Mouse (Mus musculus) small intestine, adult 2 months (tissue): ENCODE results near the gene Cbr3. TPM values are rescaled to one million over a fixed set of nuclear protein-coding genes. Genes with fewer than 3 reads are reported as not detected.
"Not testable (repeated sequence)": the region's sequence is repeated elsewhere in the genome, so short reads cannot be mapped to it uniquely, and the experiment has no call there.

Experiments used
- H3K27ac ChIP-seq: fragments of 200-500 bp; 2 replicates; pipeline ENCODE4 v1.5.1; 2012; ENCODE audit warnings: low read depth, low read length, control low read depth, inconsistent platforms; ENCODE audit not compliant: insufficient read depth
- H3K27me3 ChIP-seq: fragments of 200-500 bp; 2 replicates; pipeline ENCODE4 v1.6.1; 2012; ENCODE audit warnings: mild to moderate bottlenecking, moderate library complexity, low read length, inconsistent platforms; ENCODE audit not compliant: control insufficient read depth, insufficient read depth
- H3K36me3 ChIP-seq: fragments of 200-500 bp; 2 replicates; pipeline ENCODE4 v1.6.1; 2012; ENCODE audit warnings: mild to moderate bottlenecking, low read length, control low read depth, inconsistent platforms; ENCODE audit not compliant: control insufficient read depth, insufficient read depth
- H3K4me1 ChIP-seq: fragments of 200-500 bp; 2 replicates; pipeline ENCODE4 v1.6.1; 2012; ENCODE audit warnings: low read length, inconsistent platforms, mixed read lengths; ENCODE audit not compliant: control insufficient read depth, insufficient read depth, insufficient read length
- H3K4me3 ChIP-seq: fragments of 200-500 bp; 2 replicates; pipeline ENCODE4 v1.5.1; 2012; ENCODE audit warnings: low read depth, mild to moderate bottlenecking, control low read depth, inconsistent platforms, low read length, moderate library complexity
- CTCF ChIP-seq: fragments of 200-500 bp; IDR thresholded peaks from 2 replicates; pipeline ENCODE4 v1.5.1; 2012; ENCODE audit warnings: low read depth, mild to moderate bottlenecking, control low read depth, inconsistent platforms, low read length, moderate library complexity, mixed read lengths; ENCODE audit not compliant: insufficient replicate concordance, insufficient read length; ENCODE audit errors: extremely low read depth
- POLR2A ChIP-seq: fragments of 200-500 bp; IDR thresholded peaks from 2 replicates; pipeline ENCODE4 v1.6.1; 2012; ENCODE audit warnings: low read depth, mild to moderate bottlenecking, control low read depth, inconsistent platforms, low read length, moderate library complexity
- WGBS: fragments of 180-500 bp; shearing (Covaris S2); methylation state at CpG from one replicate; pipeline ENCODE4 v1.1.7; 2018; 5-methylcytosine and 5-hydroxymethylcytosine counted together
- polyA plus RNA-seq: library from polyadenylated mRNA; depleted of rRNA; stranded (reverse); fragments of >200 nt; gene quantifications from 2 replicates; pipeline ENCODE4 v1.2.3, GENCODE M21; 2012

Cbr3 gene
- polyA plus RNA-seq, 1 experiment: 4.0 TPM

DNA sequence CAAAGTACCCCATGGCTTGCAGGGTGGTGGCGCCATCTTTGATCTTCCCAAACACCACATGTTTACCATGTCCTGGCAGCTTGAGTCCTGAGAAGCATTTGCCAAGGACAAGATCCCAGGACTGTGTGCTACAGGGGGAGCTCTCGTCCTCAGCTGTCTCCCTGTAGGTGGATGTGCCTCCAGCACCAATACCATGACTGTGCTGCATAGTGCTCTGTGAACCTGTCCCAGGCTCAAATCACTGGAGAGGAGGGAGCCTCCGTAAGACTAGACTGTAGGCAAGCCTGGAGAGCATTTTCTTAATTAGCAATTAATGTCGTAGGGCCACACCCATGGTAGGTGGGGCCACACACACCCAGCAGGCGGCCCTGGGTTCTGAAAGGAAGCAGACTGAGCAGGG is 6.6 kb upstream of the Cbr3 start:
- Histone ChIP-seq H3K27me3 (no peaks in the 10 kb centered on the region), H3K27ac (no peak overlapping the region), H3K4me3 (no peak overlapping the region), H3K4me1 (no peaks in the 10 kb centered on the region), H3K36me3 (no peaks in the 10 kb centered on the region)
- WGBS: 64% methylated on average over 5 of the region's 5 CpGs
- no peak for TF ChIP-seq POLR2A
- TF ChIP-seq CTCF: no peak

DNA sequence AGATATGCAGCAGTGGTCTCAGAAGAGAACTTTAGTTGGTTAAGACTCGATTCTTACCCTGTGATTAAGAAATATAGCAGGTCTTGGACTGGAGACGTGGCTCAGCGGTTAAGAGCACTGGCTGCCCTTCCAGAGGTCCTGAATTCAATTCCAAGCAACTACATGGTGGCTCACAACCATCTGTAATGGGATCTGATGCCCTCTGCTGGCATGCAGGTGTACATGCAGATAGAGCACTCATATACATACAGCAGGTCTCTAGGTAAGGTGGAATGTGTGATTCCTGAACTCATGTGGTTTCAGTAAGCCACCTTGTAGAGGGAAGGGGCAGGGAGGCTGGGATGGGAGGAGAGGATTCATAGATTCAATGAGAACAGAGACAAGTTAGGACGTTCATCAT is 4.8 kb upstream of the Cbr3 start:
- H3K27me3 ChIP-seq: no peaks in the 10 kb centered on the region
- H3K36me3 ChIP-seq: no peaks in the 10 kb centered on the region
- H3K27ac ChIP-seq: no peak overlapping the region
- TF ChIP-seq CTCF (no peak), POLR2A (no peak)
- WGBS: 86% methylated on average over 4 of the region's 4 CpGs
- H3K4me3 ChIP-seq: no peak overlapping the region
- peaks cover 3% of the 10 kb centered on the region for H3K4me1 ChIP-seq

DNA sequence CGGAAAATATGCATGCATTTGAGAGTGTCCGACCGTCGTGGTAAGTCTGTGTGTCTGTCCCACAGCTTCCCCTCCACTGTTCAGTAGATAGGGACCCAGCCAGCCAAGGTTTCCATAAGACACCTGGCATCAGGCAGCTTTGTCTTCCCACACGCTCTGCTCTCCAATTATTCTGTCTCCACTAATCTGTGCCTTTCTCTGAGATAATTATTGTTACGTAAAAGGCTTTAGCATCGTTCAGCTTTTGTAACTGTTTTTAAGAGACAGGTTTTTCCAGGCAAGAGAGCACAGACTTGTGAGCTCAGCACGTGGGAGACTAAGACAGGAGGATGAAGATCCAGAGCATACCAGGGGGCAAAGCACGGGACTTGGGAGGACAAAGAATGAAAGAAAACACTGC is 3.9 kb upstream of the Cbr3 start:
- Histone ChIP-seq H3K4me3 (no peak overlapping the region), H3K27ac (no peak overlapping the region), H3K36me3 (no peaks in the 10 kb centered on the region), H3K4me1 (peaks cover 8% of the 10 kb centered on the region), H3K27me3 (peaks cover 7% of the 10 kb centered on the region)
- 63% methylated on average over 9 of the region's 9 CpGs for WGBS
- TF ChIP-seq POLR2A (no peak), CTCF (no peak)

DNA sequence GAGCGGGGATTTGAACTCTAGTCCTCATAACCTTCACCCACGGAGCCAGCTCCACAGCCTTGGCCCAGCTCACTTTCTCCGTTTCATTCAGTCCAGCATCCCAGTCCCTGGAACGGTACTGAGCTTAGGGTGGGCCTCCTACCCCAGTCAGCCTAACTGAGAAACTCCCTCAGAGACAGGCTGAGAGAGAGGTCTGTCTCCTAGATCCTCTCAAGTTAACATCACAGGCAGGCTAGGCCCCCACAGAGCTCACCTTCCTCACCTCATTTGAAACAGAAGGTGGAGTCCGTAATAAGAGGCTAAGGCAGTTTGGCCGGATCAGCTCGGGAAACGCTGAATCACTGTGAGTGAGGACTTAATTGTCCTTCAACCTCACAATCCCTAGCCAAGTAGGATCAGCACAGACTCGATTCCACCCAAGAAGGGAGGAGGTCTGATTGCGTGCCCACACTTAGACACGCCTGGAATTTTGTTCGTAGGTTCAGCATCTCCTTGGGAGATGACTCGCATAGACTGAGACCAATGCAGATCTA is 793 bp upstream of the Cbr3 start:
- Histone ChIP-seq H3K4me3 (peak overlapping the region; percentile 80), H3K36me3 (no peaks in the 10 kb centered on the region), H3K27me3 (peaks cover 7% of the 10 kb centered on the region), H3K4me1 (peaks cover 12% of the 10 kb centered on the region), H3K27ac (no peak overlapping the region)
- 26% methylated on average over 13 of the region's 13 CpGs for WGBS
- TF ChIP-seq POLR2A (no peak), CTCF (no peak)

DNA sequence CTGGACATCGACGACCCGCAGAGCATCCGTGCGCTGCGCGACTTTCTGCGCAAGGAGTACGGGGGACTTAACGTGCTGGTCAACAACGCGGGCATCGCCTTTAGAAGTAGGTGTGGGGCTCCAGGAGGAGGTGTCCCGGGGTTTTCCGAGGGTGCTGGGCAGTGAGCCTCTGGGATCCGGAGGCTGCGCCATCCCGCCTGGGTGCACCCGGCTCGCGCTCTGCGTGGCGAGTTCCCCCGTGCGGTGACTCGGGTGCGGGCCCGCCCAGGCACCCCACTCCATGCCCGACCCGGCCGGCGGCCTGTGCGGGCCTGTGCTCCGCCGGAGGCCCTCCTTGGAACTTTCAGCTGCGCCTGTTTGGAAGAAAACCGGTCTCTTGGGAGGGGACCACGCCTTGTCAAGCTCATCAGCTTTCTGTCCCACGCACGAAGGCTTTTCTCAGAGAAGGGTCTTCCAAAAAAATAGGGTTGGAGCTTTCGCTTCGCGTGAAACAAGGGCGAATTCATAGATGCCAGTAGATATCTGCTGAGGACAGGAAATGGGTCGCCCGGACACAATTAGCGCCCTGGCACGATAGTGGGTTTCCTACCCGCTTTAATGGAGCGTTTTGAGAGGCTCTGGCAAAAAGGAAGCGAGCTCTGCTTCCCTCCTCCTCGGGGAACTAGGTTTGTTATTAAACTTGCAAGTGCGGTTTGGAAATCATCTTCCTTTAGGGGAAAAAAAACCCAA is 657 bp downstream of the Cbr3 start:
- H3K36me3 ChIP-seq: no peaks in the 10 kb centered on the region
- H3K27me3 ChIP-seq: peaks cover 7% of the 10 kb centered on the region
- peak overlapping the region; percentile 80 for H3K4me3 ChIP-seq
- H3K4me1 ChIP-seq: peaks cover 12% of the 10 kb centered on the region
- 12% methylated on average over 53 of the region's 53 CpGs for WGBS
- H3K27ac ChIP-seq: no peak overlapping the region
- no peak for TF ChIP-seq POLR2A

DNA sequence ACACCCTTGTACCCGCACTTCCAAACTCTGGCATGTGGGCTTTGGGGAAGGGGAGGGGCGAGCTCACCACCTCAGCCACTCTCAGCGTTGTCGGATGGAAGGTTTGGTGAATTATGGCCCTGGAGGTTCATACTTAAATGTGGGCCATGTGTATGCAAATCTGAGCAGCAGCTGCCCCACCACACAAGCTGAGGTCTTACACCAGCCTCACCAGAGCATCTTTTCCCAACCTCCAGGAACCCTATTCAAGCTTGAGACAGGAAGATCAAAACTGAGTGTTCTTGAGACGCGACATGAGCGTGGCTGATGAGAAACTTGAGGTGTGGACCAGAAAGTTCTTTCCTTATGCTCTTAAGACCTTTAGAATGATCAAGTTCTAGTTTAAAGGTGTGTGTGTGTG is 1.4 kb downstream of the Cbr3 start:
- WGBS: 78% methylated on average over 7 of the region's 7 CpGs

DNA sequence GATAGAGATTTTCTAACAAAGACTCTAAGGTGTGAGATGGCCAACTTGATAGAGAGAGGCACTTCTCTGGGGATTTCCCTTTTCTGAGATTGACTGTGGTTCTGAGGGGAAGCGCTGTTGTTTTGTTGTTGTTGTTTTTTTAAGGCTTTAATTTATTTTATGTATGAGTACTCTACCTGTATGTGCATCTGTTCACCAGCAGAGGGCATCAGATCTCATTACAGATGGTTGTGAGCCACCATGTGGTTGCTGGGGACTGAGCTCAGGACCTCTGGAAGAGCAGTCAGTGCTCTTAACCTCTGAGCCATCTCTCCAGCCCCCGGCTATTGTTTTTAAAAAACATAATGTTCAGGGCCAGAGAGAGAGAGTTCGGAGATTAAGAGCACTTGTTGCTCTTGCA is 2.8 kb downstream of the Cbr3 start:
- TF ChIP-seq CTCF: peak; percentile 22; the same call in 1 of the 2 replicates
- not testable (repeated sequence) for H3K27me3 ChIP-seq, H3K27ac ChIP-seq, H3K4me3 ChIP-seq, H3K36me3 ChIP-seq
- peaks cover 12% of the 10 kb centered on the region for H3K4me1 ChIP-seq
- 97% methylated on average over 3 of the region's 3 CpGs for WGBS

More for the DNA sequence above, 1.4 kb downstream of the Cbr3 start:
- Histone ChIP-seq H3K4me3 (peak overlapping the region; percentile 29), H3K4me1 (peaks cover 12% of the 10 kb centered on the region), H3K27ac (no peak overlapping the region), H3K27me3 (peaks cover 7% of the 10 kb centered on the region), H3K36me3 (no peaks in the 10 kb centered on the region)
- TF ChIP-seq CTCF (no peak), POLR2A (no peak)
